Mouse (Mus musculus) heart, embryonic 16.5 days (tissue): ENCODE measurements around the gene Med21. TPM values are rescaled to one million over a fixed set of nuclear protein-coding genes. Genes with fewer than 3 reads are reported as not detected.

Source experiments
- ATAC-seq: fragments of 200-750 bp; cut with Nextera tagmentation; replicated peaks from 2 replicates; pipeline ENCODE4 v1.8.0; 2017; ENCODE audit warnings: moderate number of reproducible peaks; ENCODE audit not compliant: insufficient read depth, low FRiP score; ENCODE audit errors: extremely low read depth
- H3K27ac ChIP-seq: fragments of 300-500 bp; sonication (generic); 2 replicates; pipeline ENCODE4 v1.5.1; 2014; ENCODE audit warnings: mild to moderate bottlenecking, low read length, control low read depth, moderate library complexity
- H3K27me3 ChIP-seq: fragments of 300-500 bp; sonication (generic); 2 replicates; pipeline ENCODE4 v1.6.1; 2014; ENCODE audit warnings: low read length, mixed read lengths; ENCODE audit not compliant: control insufficient read depth, insufficient read depth
- H3K36me3 ChIP-seq: fragments of 300-500 bp; sonication (generic); 2 replicates; pipeline ENCODE4 v1.6.1; 2014; ENCODE audit not compliant: control insufficient read depth, insufficient read depth
- H3K4me1 ChIP-seq: fragments of 300-500 bp; sonication (generic); 2 replicates; pipeline ENCODE4 v1.6.1; 2014; ENCODE audit warnings: low read length, mixed read lengths; ENCODE audit not compliant: control insufficient read depth, insufficient read depth
- H3K4me2 ChIP-seq: fragments of 300-500 bp; sonication (generic); 2 replicates; pipeline ENCODE4 v1.6.1; 2014; ENCODE audit warnings: low read depth, mild to moderate bottlenecking, control low read depth, low read length
- H3K4me3 ChIP-seq: fragments of 300-500 bp; sonication (generic); 2 replicates; pipeline ENCODE4 v1.5.1; 2014; ENCODE audit warnings: mild to moderate bottlenecking, control low read depth, low read length
- H3K9ac ChIP-seq: fragments of 300-500 bp; sonication (generic); 2 replicates; pipeline ENCODE4 v1.6.1; 2014; ENCODE audit warnings: low read length, control low read depth
- H3K9me3 ChIP-seq: fragments of 300-500 bp; sonication (generic); replicated peaks from 2 replicates; pipeline ENCODE4 v1.6.1; 2016; ENCODE audit warnings: low read length; ENCODE audit not compliant: control insufficient read depth
- WGBS: fragments of 180-500 bp; shearing (Covaris S2); extraction: QIAGEN DNeasy Blood & Tissue Kit; methylation state at CpG from one replicate; pipeline ENCODE4 v1.1.7; 2014; 5-methylcytosine and 5-hydroxymethylcytosine counted together
- polyA plus RNA-seq: library from polyadenylated mRNA; unstranded; fragments of >200 nt; fragmentation: Nextera tagmentation; extraction: Ambion mirVana; gene quantifications from 2 replicates; pipeline ENCODE4 v1.2.1, GENCODE M21; 2015

Med21 gene
- 143 and 150 TPM in 2 replicates for polyA plus RNA-seq

GRCm38 (mm10) chr6:146642276-146643183 lies at the start of gene Med21, which contains the start of gene Tm7sf3:
Gene Med21, plus strand, starts transcription at chr6:146642547.
Gene Tm7sf3, minus strand, starts transcription at chr6:146642824.
- H3K36me3 ChIP-seq, result no peaks in the 10 kb centered on the region
- peak within 1 kb of the TSS; percentile 97 for H3K27ac ChIP-seq
- peak within 1 kb of the TSS; percentile 94 for H3K4me3 ChIP-seq
- peak within 1 kb of the TSS; percentile 98 for H3K9ac ChIP-seq
- peaks cover 10% of the 10 kb centered on the region for H3K4me1 ChIP-seq
- under 1% methylated on average over 59 of the region's 60 CpGs for WGBS
- peak within 1 kb of the TSS; percentile 97 for H3K4me2 ChIP-seq
- ATAC-seq, result peak; percentile 95
- H3K9me3 ChIP-seq, result no peaks in the 10 kb centered on the region
- H3K27me3 ChIP-seq, result no peaks in the 10 kb centered on the region

- Histone ChIP-seq H3K27me3 (no peaks in the 10 kb centered on the region), H3K9me3 (no peaks in the 10 kb centered on the region), H3K9ac (no peak overlapping the region), H3K4me3 (no peak overlapping the region), H3K36me3 (peaks cover 49% of the 10 kb centered on the region), H3K4me2 (no peak overlapping the region), H3K4me1 (no peaks in the 10 kb centered on the region), H3K27ac (no peak overlapping the region)
- 83% methylated on average over 4 of the region's 4 CpGs for WGBS
- no peak for ATAC-seq
These were observed 39.7 kb upstream of the Med21 start for GRCm38 (mm10) chr6:146602601-146603000.

- no peak for ATAC-seq
- Histone ChIP-seq H3K36me3 (peaks cover 52% of the 10 kb centered on the region), H3K9me3 (no peaks in the 10 kb centered on the region), H3K9ac (no peak overlapping the region), H3K27me3 (no peaks in the 10 kb centered on the region), H3K4me2 (no peak overlapping the region), H3K4me3 (no peak overlapping the region), H3K4me1 (no peaks in the 10 kb centered on the region), H3K27ac (no peak overlapping the region)
- WGBS, result 83% methylated on average over 10 of the region's 10 CpGs
These were observed 38.7 kb upstream of the Med21 start for GRCm38 (mm10) chr6:146603651-146604050.

- no peak overlapping the region for H3K4me3 ChIP-seq
- no peak overlapping the region for H3K4me2 ChIP-seq
- H3K27ac ChIP-seq, result no peak overlapping the region
- 90% methylated on average over 6 of the region's 6 CpGs for WGBS
- H3K9me3 ChIP-seq, result no peaks in the 10 kb centered on the region
- H3K27me3 ChIP-seq, result no peaks in the 10 kb centered on the region
- ATAC-seq, result no peak
- no peaks in the 10 kb centered on the region for H3K4me1 ChIP-seq
- H3K9ac ChIP-seq, result no peak overlapping the region
- peaks cover 52% of the 10 kb centered on the region for H3K36me3 ChIP-seq
These were observed 31.0 kb upstream of the Med21 start for GRCm38 (mm10) chr6:146611385-146611784.

GRCm38 (mm10) chr6:146611897-146612296 lies 30.4 kb upstream of the Med21 start:
- 93% methylated on average over 7 of the region's 7 CpGs for WGBS
- no peak overlapping the region for H3K9ac ChIP-seq
- no peak overlapping the region for H3K27ac ChIP-seq
- no peaks in the 10 kb centered on the region for H3K9me3 ChIP-seq
- H3K4me3 ChIP-seq, result no peak overlapping the region
- no peak overlapping the region for H3K4me2 ChIP-seq
- no peak for ATAC-seq
- no peaks in the 10 kb centered on the region for H3K27me3 ChIP-seq
- H3K4me1 ChIP-seq, result no peaks in the 10 kb centered on the region
- H3K36me3 ChIP-seq, result peaks cover 52% of the 10 kb centered on the region

- Histone ChIP-seq H3K36me3 (peaks cover 55% of the 10 kb centered on the region), H3K9ac (no peak overlapping the region), H3K4me3 (no peak overlapping the region), H3K9me3 (no peaks in the 10 kb centered on the region), H3K27me3 (no peaks in the 10 kb centered on the region), H3K4me2 (no peak overlapping the region), H3K4me1 (no peaks in the 10 kb centered on the region), H3K27ac (no peak overlapping the region)
- no peak for ATAC-seq
- WGBS, result 87% methylated on average over 5 of the region's 5 CpGs
These were observed 29.6 kb upstream of the Med21 start for GRCm38 (mm10) chr6:146612736-146613135.

DNA sequence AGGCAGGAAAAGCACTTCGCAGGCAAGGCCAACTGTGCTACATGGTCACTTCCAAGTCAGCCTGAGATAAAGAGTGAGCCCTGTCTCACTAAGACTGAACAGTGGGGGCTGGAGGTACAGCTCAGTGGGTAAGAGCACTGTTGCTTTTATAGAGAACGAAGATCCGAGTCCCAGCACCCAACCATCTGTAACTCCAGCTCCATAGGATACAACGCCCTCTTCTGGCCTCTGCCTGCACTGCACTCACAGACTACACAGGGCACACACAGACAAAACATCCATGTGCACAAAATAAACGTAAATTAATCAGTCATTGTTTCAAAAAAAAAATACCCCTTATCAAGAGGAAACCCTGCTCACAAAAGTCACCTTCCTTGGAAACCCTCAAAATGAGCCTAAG lies 28.4 kb upstream of the Med21 start:
- no peak overlapping the region for H3K4me2 ChIP-seq
- H3K9ac ChIP-seq, result no peak overlapping the region
- H3K4me1 ChIP-seq, result no peaks in the 10 kb centered on the region
- ATAC-seq, result no peak
- no peak overlapping the region for H3K4me3 ChIP-seq
- WGBS, result 91% methylated on average over 5 of the region's 5 CpGs
- no peaks in the 10 kb centered on the region for H3K27me3 ChIP-seq
- no peak overlapping the region for H3K27ac ChIP-seq
- H3K9me3 ChIP-seq, result no peaks in the 10 kb centered on the region
- H3K36me3 ChIP-seq, result peaks cover 58% of the 10 kb centered on the region

DNA sequence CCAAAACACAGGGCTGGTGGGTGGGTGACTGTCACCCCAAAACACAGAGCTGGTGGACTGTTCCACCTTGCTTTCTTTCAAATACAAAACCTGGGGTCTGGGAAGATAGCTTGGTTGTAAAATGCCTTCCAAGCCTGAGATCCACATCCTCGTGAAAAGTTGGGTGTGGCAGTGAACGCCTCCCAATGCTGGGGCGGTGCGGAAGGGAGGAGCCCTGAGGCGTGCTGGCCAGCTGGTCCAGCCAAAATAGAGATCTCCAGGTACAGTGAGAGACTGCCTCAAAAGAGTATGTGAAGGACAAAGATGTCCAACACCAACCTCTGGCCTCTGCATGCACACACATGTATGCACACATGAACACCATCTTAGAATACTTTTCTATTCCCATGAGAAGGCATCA lies 27.8 kb upstream of the Med21 start:
- H3K36me3 ChIP-seq, result peaks cover 54% of the 10 kb centered on the region
- 95% methylated on average over 5 of the region's 5 CpGs for WGBS

GRCm38 (mm10) chr6:146615891-146616290 lies 26.5 kb upstream of the Med21 start:
- no peak; the same call in 1 of the 2 replicates for ATAC-seq
- H3K4me1 ChIP-seq, result no peaks in the 10 kb centered on the region
- H3K36me3 ChIP-seq, result peaks cover 58% of the 10 kb centered on the region
- H3K4me3 ChIP-seq, result no peak overlapping the region
- H3K9ac ChIP-seq, result no peak overlapping the region
- no peaks in the 10 kb centered on the region for H3K9me3 ChIP-seq
- no peaks in the 10 kb centered on the region for H3K27me3 ChIP-seq
- no peak overlapping the region for H3K4me2 ChIP-seq
- 88% methylated on average over 8 of the region's 8 CpGs for whole genome bisulfite sequencing
- no peak overlapping the region for H3K27ac ChIP-seq

More for the DNA sequence above, 27.8 kb upstream of the Med21 start:
- ATAC-seq, result no peak
- H3K4me1 ChIP-seq, result no peaks in the 10 kb centered on the region
- H3K9ac ChIP-seq, result no peak overlapping the region
- H3K27me3 ChIP-seq, result no peaks in the 10 kb centered on the region
- H3K27ac ChIP-seq, result no peak overlapping the region
- no peaks in the 10 kb centered on the region for H3K9me3 ChIP-seq
- H3K4me2 ChIP-seq, result no peak overlapping the region
- no peak overlapping the region for H3K4me3 ChIP-seq
